Mouse (Mus musculus) layer of hippocampus, adult 9-10 months (tissue): Measurements from ENCODE around the gene Mast1.

Experiments used
- DNase-seq: peaks from one replicate; pipeline ENCODE4 v3.0.0; 2022; ENCODE audit warnings: low spot score

The Mast1 gene

DNA sequence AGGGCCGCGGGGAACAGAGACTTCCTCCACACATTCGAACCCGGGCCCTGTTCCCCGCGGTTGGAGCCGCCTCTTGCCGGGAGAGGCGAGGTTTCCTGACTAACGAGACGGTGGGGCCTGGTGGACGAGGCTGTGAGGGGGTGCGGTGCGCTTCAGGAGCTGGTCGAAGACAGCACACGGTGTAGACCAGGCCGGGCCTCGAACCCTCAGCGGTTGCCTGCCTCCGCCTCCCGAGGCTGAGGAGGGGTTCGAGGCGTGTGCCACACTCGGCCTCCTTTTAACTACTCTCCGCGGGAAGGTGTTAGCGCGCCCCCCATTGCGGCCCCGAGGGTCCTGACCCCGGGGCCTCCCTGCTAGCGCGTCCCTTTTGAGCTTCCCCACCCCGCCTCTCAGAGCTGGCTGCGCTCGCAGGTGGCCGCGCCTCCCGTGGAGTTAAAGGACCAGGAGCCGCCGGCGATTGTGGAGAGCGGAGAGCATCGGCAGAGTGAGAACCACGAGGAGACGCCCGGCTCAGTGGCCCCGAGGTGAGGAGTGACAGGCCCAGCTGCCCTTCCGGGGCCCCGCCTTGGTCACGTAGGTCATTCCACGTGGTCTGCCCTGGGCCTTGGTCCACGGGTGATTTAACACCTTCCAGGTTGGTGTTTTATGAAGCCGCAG is 64.7 kb downstream of the Mast1 start:
- DNase-seq: no peak

- DNase-seq: no peak
These were observed 65.5 kb downstream of the Mast1 start, which contains the start of gene Syce2 for GRCm38 (mm10) chr8:84871376-84872308. TSS of gene Syce2 (plus strand) at chr8:84872111.
